Mouse (Mus musculus): ENCODE measurements around the gene Zdhhc6.

DNA sequence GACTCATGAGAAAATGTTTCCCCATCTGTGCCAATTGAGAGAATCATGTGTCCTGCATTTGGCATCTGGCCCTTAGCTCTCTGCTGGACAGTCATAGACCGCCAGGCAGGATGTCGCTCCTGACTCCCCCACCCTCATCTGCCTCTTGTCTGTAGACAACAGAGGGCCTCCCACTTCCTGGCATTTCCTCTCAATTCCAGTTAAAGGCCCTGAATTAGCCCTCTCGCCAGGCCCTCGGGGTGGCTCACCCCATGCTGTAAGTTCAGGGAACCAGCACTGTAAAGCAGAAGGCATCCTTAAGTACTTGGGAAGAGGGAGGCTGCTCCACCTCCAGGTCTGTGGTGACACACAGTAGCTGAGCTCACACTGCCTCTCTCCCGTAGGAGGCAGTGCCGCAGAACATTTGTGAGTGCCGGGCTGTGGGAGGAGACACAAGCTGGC, 71.0 kb downstream of the Zdhhc6 start:
- TF ChIP-seq CTCF (IDR thresholded peaks at IDR 0.05; ENCODE audit: control insufficient read depth, insufficient read depth, insufficient read length) (peak; percentile 30), USF1 (IDR thresholded peaks at IDR 0.05; ENCODE audit: low read depth) (peak; percentile 64), MYOD1 (IDR thresholded peaks at IDR 0.05; ENCODE audit: control insufficient read depth, insufficient read length, low read depth) (peak; percentile 39), MAX (IDR thresholded peaks at IDR 0.05) (no peak)

Data from C2C12 (cell line).